Mouse (Mus musculus): ENCODE results near the gene Kctd15. TPM values are rescaled to one million over a fixed set of nuclear protein-coding genes. Genes with fewer than 3 reads are reported as not detected.

Kctd15 gene
- polyA plus RNA-seq, 2 experiments from 2014 or later, result not detected

DNA sequence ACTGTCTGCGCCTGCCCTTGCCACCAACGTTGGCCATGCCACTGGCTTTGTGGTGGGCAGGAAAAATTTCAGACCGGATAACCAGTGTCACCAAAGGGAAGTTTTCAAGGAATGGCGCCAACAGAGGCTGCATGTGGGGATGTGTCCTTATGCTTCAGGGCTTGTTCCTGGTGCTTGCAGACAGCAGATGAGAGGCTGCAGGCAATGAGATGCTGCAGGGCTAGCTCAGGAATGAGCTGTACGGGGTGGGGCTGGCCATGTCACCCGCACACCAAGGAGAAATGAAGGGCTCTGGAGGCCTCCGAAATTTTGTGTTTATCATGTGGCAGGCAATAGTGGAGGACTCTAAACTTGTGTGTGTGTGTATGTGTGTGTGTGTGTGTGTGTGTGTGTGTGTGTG is 6.6 kb upstream of the Kctd15 start:
- no peak for ATAC-seq

DNA sequence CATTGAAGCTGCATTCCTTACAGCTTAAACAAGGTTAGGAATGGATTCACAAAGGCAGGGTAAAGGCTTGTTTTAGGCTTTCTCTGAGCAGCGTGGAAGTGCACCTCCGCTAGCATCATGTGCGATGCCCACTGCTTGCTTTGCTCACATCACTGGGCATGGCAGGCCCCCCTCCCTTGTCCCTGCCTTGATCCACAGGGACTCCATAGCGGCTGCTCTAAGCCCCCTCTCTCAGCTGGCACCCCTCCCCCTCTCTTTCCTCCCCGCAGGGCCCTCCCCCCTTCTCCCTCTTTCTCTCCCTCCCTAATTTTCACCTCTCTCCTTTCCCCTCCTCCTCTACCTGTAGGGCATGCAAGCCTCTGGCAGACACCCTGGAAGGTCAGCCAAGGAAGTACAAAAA is 5.7 kb upstream of the Kctd15 start:
- no peak for ATAC-seq

DNA sequence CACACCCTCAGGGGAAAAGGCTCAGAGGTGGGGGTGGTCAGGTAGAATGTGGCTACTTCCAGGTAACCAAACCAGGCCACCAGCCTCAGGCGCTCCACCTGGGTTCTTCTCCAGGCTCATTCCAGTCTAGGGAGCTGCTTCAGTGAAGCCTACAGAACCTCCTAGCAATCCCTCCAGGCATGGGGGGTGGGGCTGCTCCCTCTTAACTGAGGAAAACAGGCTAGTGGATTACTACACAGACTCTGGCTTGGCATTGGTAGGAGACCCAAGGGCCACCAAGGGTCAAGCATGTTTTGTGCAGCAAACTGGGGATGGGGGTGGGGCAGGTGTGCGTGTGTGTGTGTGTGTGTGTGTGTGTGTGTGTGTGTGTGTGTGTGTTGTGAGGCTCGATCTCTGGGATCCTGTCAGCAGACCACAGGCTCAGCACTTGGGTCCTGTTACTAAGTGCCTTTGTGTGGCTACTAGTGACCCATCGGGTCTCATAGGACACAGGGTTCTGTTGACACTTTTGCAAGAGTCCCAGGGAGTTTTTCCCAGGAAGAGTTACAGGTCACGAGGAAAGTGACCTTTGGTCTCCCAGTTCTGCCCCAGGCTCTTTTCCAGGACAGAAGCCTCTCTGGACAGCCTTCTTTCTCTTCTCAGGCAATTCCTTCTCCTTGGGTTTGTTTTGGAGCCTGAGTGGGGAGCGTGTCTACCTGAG is 3.0 kb upstream of the Kctd15 start:
- ATAC-seq, result no peak

DNA sequence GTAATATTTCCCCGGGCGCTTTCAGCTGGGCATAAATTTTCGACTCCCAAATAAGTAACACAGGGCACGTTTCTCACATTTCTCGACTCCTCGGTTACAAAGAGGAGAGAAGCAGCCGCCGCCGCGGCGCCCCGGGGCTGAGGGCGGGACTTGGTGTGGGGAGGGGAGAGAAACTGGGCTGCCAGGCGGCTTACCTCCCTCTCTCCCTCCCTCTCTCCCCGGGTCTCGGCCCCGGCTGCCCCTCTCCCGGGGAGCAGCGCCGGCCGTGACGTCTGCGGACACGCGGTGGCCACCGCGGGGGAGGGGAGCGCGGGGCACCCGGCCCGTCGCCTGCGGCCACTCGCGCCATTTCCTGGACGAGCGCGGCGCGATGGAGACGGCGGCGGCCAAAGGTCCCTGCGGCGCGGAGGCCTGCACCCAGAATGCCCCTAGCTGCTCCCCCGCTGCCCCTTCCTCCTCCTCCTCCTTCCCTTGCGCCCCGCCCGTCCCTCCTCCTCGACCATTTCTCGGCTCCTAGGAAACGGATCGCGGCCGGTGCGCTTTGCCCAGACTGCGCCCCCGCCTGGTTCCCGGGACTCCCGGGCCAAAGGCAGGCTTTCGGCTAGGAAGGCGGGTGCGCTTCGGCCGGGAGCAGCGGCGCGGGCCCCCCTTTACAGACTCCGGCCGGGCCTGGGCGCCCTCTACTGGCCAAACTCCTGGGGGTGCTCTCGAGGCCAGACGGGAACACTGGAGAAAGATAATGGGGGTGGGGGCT is 1.3 kb downstream of the Kctd15 start:
- no peak for ATAC-seq

DNA sequence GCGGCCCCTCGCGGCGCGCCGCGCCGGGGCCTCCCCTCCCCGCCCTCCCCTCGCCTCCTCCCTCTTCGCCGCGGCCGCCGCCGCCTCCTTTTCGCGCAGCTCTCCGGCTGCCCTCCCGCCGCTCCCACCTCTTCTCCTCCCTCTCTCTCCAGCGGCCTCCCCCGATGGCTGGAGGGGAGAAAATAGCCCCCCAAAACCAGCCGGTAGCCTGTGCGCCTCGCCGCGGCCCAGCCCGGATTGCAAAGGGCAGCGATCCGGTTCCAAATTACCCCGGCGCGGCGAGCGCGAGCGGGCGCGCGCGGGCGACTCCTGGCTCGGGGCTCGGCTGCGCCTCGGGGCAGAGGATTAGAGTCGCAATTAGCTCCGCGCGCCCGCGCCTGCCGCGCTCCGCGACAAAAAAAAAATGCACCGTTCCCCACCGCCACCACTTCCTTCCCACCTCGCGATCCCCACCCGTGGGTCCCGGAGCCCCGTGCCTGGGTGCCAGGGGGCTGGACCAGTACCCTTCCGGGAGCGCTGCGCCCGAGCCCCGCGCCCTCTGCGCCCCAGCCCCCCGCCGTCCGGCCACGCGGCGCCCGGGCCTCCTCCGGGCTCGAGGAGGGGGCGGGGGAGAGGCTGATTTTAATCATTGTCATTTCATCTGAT is 2.0 kb downstream of the Kctd15 start:
- no peak for ATAC-seq

DNA sequence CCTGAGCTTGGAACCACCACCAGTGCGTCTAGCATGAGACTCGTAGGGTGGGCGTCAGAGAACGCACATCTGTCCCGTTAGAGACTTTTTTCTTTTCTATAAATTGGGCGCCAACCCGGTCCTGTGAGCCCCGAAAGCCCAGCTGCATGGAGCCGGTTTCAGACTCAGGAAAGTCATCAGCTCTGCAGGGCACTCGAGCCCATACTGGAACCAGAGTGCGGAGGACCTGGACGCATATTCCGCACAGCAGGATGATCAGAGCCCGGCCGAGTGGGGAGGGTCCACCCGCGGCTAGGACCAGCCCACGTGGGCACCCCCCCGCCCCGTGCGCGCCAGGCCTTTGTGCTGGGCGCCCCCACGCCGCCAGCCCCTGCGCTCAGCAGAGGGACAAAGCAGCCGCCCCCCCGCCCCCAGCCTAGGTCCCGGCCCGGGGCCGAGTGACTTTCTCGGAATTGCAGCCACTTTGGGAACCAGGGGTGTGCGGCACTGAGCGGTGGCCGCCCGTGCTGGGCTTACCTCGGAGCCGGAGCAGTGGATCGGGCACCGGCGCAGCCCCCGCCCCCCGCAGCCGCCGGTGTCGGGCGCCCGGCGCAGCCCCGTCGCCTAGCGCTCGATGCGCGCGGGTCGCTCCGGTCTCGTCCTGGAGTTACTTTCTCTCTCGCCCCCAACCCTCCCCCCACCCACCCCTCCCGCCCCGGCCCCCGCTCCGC is 2.6 kb downstream of the Kctd15 start:
- no peak for ATAC-seq

DNA sequence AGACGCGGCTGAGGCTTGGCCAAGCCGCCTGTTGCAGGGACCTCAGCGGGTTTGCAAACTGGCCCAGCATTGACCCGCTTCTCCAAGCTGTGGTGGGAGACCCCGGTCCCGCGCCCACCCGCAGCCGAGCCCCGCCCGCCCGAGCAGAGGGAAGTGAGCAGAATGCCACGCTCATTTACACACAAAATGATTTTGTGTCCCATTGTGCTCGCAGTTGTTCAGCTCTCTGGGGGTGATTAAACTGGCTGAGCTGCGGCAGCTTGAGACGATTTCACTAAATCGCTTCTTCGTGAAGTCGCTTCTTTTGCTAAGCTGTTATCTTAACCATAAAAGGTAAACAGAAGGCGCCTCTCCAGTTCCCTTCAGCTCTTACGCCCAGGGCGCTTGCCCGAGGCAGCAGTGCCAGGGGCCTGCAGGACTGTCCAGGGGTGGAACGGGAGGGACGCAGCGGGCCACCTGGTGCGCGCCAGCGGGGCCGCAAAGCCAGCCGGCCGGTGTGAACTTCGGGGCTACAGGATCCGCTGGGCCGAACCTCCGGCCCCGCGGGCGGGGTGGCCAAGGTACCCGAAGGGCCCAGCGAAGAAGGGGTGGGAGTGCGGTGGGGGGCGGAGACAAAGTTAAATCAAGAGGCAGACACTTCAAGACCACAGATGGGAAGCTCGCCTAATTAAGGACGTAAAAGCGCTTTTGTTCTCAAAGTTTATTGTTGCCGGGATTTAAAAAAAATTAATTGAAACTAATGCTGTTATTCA is 3.6 kb downstream of the Kctd15 start:
- no peak for ATAC-seq

DNA sequence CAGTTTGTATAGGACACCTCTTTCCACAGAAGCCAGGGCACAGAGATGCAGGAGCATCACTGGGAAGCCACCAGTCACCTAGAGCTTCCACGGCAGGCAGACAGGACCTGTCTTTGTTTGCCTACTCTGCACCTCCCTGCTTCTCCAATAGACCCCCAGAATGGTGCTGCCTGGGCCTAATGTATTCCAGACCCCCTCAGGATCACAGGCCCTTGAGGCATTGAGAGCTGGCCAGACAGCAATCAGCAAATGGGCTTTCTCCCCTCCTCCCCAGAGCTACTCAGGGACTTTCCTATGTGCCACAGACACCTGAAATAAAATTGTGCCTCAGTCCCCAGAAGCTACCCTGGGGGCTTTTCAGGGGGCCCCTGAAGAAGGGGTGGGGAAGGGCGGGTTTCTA is 5.2 kb downstream of the Kctd15 start:
- no peak for ATAC-seq

DNA sequence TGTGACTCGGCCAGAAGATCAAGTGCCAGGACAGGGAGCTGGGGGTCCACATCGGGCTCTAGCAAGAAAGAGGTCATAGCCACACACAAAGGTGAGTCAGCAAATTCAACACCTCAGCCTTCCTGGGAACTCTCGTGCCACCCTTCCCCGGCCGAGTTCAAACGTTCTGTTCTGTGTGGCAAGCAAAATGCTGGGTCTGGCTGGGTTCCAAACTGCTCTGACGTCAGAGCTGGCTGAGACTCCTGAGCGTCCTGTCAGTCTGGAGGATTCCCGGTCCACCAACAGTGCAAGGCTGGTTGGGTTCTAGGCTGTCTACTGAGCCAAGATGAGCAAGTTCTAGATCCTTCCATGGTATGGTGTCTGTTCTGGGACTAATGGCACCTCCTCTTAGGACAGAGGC is 9.5 kb downstream of the Kctd15 start:
- ATAC-seq, result no peak

DNA sequence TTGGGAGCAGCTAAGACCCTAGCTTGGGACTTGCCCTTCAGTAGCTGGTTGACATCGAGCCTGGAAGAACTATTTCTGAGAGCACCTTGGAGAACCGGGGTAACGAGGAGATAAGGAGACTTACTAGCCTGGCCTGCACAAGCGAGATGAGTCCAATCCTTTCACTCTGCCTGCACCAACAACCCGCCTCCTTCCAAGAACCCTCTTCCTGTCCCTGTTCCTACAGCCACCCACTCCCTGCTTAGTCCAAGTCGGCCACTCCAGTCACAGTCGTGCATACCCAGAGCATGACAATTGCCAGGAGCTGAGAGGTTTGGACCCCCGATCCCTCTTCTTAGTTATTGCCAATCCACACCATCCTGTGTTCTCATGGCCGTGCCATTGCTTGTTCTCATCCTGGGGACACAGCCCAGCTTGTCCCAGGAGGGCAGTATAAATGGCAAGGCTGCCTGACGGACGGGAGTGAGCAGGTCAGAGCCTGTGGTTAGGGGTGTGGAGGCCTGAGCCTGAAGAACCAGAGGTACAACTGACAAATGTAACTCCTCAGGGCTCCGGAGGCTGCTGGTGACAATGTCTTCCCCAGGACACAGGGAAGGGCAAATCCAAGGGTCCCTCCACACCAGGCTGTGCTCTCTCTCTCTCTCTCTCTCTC is 10.3 kb downstream of the Kctd15 start:
- no peak for ATAC-seq

DNA sequence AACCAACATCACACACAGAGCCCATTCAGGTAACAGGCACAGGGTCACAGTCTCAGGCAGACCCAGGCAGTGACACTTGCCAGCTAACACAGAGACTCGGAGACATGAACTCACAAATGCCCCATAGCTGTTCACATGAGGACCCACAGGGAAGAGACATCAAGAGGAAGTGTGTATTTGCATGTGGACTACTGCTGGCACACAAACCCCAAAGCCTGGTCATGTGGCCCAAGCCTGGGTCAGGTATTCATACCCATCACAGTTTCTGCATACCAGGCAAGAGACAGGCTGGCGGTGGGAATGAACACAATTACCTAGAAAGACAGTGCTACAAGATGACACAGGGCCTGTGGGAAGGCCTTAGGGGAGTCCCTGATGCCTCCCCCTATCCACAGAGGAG is 10.9 kb downstream of the Kctd15 start:
- no peak for ATAC-seq

DNA sequence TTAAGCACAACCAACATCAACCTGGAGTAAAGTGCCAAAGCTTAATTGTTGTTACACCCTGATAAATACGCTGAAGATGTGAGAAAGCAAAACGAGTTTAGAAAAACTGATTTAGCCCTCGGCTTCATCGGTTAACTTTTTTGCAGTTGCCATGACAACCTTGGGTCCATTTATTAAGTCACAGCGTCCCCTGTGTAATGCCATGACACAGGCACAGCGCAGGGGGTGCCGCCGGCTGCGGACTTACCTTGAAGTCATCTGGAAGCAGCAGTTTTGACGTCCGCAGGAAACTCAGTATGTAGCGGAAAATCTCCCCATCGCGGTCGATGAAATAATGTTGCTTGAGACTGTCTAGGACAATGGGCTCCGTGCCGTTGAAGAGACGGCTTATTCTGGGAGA is 11.9 kb downstream of the Kctd15 start:
- no peak for ATAC-seq

DNA sequence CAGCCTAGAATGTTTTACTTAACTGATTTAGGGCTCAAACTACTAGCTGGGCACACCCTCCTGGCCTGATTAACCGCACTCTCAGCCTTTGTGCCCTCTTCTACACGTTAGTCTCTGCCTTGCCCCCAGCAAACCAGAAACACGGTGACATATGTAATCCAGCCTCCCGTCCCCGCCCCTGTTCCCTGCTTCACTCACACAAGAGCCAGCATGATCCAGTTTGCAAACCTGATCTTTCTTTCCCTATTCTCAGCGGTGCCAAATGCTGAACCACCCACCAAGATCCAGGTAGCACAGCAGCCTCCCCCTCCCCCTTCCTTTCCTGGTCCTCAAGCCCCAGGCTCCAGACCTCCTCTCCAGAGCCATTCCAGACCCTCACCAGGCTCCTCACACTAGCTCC is 13.2 kb downstream of the Kctd15 start:
- ATAC-seq, result no peak

DNA sequence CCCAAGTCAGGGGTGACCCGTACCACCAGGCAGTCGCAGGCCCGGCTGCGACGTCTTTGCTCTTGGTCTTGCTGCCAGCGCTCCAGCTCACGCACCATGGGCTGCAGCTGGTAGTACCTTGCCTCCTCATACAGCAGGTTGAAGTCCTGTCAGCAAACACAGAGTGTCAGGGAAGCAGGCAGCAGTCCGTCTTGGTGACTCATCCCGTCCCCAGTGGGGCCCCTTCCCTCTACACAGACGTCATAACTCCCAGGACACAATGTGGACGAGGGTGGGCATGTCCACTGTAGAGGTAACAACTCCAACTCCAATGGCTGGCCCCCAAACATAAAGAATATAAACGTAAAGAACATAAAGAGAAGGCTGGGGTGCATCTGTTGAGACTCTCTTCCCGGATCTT is 14.6 kb downstream of the Kctd15 start:
- no peak for ATAC-seq

DNA sequence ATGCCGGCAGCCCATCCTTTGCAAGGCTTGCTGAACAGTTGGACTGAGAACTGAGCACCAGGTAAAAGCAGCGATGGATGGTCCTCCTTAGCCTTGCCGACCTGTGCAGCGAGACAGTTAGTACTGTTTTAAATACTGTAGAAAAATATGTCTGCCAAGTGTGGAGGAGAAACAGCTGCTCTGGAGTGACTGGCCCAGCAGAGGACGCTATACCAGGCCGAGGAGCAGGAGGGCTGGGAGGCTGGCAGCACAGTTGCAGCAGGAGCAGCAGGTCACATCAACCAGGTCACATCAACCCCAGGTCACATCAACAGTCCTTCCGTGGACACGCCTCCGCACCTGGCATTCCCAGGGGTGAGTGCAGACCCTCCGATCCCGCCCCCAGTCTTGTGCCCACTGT is 16.7 kb downstream of the Kctd15 start:
- ATAC-seq, result no peak

DNA sequence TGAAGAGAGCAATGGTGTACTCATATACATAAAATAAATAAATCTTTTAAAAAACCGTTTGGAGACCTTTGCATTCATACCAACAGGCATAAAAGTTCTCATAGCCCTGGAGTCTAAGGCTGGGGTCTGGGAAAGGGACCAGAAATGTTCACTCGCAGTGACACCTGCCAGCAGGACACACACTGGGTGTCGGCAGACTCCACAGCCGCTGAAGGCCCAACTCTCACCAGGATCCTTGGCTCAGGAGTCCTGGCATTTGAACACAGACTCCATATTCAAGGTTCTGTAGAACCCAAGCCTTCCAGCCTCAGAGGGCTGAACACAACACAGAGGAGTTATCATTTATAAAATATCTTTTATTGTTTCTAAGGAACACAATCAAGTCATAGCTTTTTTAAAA is 19.9 kb downstream of the Kctd15 start:
- ATAC-seq, result no peak

DNA sequence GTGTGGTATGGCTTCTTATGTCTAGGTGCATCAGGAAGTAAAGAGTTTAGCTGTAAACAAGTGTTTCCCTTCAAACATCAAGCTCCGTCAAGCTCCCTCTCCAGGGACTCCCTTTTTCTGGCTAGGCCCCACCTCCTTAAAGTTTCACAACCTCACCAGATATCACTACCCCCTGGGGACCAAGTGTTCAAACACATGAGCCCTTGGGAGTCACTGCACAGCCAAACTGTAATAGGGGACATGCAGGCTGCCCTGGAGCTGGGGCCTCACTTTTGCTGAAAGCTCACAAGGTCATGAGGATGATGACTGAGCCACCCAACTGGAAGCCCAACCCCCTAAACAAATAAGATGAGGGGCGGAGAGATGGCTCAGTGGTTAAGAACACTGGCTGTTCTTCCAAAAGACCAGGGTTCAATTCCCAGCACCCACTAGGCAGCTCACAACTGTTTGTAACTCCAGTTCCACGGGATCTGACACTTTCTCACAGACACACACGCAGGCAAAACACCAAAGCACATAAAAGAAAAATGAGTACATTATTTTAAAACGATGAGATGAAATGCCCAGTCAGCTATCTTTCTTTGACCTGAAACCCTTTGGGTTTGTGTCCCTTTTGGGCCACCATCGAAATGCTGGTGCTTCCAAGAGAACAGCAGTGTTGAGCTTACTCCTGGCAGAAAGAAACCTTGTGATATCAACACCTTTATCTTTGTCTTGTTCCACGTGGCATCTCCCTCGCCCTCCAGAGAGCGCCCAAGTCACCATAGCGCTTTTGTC is 23.4 kb downstream of the Kctd15 start:
- ATAC-seq, result no peak

DNA sequence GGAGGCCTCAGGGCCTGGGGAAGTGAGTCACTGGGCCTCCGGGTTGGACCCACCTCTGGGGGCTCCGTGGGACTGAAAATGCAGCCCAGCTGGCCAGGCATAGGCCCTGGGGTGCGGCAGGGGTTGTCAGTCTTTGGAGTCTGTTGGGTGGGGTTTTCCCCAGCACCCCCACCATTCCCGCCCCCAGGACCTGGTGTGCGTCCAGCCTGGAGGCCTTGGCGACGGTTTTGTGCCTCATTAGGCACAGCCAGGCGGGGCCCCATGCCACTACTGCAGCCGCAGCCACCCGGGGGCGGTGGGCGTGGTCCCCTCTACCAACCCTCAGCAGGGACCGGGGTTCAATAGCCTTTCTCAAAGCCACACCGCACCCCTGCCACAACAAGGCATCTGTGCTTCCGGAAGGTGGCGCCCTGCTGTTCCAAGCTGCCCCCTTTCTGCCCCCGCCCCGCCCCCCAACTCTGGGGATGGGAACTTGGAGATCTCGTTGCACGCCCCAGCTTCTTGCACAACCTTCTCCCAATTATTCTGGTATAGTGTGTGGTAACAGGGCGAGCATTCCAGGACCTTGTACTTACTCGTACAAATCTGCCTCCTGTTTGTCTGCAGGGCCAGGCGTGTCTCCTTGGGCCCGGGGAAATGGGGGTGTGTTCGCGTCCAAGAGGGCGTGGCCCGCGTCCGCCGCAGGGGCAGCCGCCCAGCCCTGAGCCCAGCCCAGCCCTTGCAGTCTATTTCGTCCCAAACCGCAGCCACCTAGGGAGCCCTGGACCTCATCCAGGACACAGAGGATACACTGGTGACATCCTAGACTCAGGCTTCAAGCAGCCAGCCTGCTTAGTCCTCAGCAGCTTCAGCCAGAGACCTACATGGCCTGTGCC is 26.1 kb downstream of the Kctd15 start:
- peak; percentile 63 for ATAC-seq

DNA sequence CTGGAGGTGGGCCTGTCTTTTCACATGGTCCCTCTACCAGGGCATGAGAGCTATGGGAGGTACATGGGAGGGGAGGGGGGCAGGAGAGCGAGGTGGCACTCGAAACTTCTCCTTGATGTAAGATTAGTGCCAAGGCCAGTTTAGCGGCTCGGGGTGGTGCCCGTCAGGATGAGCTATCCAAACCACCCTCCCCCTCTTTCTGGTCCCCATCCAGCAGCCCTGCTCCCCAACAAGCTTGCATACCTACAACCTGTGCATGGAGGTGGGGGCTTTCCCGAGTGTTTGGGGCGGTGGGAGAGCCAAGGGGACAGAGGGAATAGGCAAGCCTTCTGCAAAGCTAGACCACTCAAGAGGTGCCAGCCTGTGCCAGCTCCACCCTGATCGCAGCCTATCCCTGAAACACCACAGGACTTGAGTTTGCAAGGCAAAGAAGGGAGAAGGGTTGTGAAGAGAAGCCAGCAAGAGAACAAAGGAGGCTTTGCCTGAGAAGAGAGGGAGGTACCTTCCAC is 26.8 kb downstream of the Kctd15 start:
- no peak for ATAC-seq

DNA sequence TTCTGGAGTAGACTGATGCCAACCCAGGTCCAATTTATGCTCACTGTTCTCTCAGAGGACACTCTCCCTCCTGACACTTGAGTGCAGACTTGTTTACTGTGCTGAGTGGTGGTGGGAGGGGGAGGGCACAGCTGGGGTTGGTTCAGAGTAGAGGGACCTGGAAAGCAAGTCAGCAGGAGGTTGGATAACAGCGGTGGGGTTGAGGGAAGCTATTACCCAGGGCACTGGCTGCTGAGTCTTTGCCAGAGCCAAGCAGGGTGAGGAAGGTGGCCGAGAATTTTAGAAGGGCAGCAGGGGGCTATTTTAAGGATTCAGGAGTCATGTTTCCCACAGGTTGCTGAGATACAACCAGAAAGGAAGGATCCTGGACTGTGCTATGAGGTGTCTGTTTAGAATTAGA is 36.1 kb downstream of the Kctd15 start:
- ATAC-seq, result no peak

Data from activated CD4-positive, CD25-positive, alpha-beta regulatory T cell, adult 4 months (primary cell).